Mouse (Mus musculus) mouse embryonic stem cell (cell line): Measurements from ENCODE around the gene Cacna2d1.

Experiments
- in situ Hi-C, 2 experiments: fragments of 300-500 bp; cut with MboI; formaldehyde crosslinking; loops; 1 replicate in 1 of 2; 3 replicates in 1 of 2; pipeline ENCODE4 v1.14.3; 2019 to 2020; ENCODE audit warnings: low sequenced_read_pairs in 2 of 2, low pct_unique_long_range_greater_than_20kb in 1 of 2, mixed read lengths in 1 of 2; ENCODE audit not compliant: unreplicated experiment in 1 of 2

Gene Cacna2d1

GRCm38 (mm10) chr5:16229384-16229783 lies 294.9 kb downstream of the Cacna2d1 start:
- in situ Hi-C loops: no loop called here

GRCm38 (mm10) chr5:16231477-16231876 lies 297.0 kb downstream of the Cacna2d1 start:
- in situ Hi-C loops: no loop called here

GRCm38 (mm10) chr5:16234891-16235290 lies 300.4 kb downstream of the Cacna2d1 start:
- in situ Hi-C loops: no loop called here

GRCm38 (mm10) chr5:16235864-16236263 lies 301.4 kb downstream of the Cacna2d1 start:
- in situ Hi-C loops: no loop called here

- in situ Hi-C loops: no loop called here
These were observed 302.1 kb downstream of the Cacna2d1 start for GRCm38 (mm10) chr5:16236608-16237007.

- in situ Hi-C loops: no loop called here
These were observed 303.5 kb downstream of the Cacna2d1 start for GRCm38 (mm10) chr5:16237972-16238371.

- in situ Hi-C loops: no loop called here
These were observed 305.8 kb downstream of the Cacna2d1 start for GRCm38 (mm10) chr5:16240255-16240654.

- in situ Hi-C loops: no loop called here
These were observed 309.1 kb downstream of the Cacna2d1 start for GRCm38 (mm10) chr5:16243599-16243998.

- in situ Hi-C loops: no loop called here
These were observed 318.4 kb downstream of the Cacna2d1 start for GRCm38 (mm10) chr5:16252738-16253513.

GRCm38 (mm10) chr5:16253768-16254167 lies 319.3 kb downstream of the Cacna2d1 start:
- in situ Hi-C loops: no loop called here

GRCm38 (mm10) chr5:16265385-16265784 lies 330.9 kb downstream of the Cacna2d1 start:
- in situ Hi-C loops: no loop called here

GRCm38 (mm10) chr5:16277058-16277457 lies 342.6 kb downstream of the Cacna2d1 start:
- in situ Hi-C loops: no loop called here

- in situ Hi-C loops: no loop called here
These were observed 346.7 kb downstream of the Cacna2d1 start for GRCm38 (mm10) chr5:16281229-16281628.

- in situ Hi-C loops: no loop called here
These were observed 358.7 kb downstream of the Cacna2d1 start for GRCm38 (mm10) chr5:16293223-16293622.

GRCm38 (mm10) chr5:16293825-16294224 lies 359.3 kb downstream of the Cacna2d1 start:
- in situ Hi-C loops: no loop called here

- in situ Hi-C loops: no loop called here
These were observed 360.2 kb downstream of the Cacna2d1 start for GRCm38 (mm10) chr5:16294708-16295107.

GRCm38 (mm10) chr5:16297170-16297771 lies 362.8 kb downstream of the Cacna2d1 start:
- in situ Hi-C loops: no loop called here

GRCm38 (mm10) chr5:16299631-16300030 lies 365.1 kb downstream of the Cacna2d1 start:
- in situ Hi-C loops: loop anchor here (25.0 kb wide), 2 partner anchors 563 to 588 kb away; no protein-coding TSS in a partner anchor

GRCm38 (mm10) chr5:16309168-16310006 lies 374.9 kb downstream of the Cacna2d1 start:
- in situ Hi-C loops: loop anchor here (25.0 kb wide), 2 partner anchors 553 to 578 kb away; no protein-coding TSS in a partner anchor
